Mouse (Mus musculus) intestine, postnatal 0 days (tissue): ENCODE results near the gene Dlg4. TPM values are rescaled to one million over a fixed set of nuclear protein-coding genes. Genes with fewer than 3 reads are reported as not detected.

Experiments used
- ATAC-seq: fragments of 200-750 bp; cut with Nextera tagmentation; 2 replicates; pipeline ENCODE4 v1.8.0; 2017; ENCODE audit warnings: mild to moderate bottlenecking, moderate TSS enrichment, moderate library complexity
- H3K27ac ChIP-seq: fragments of 300-500 bp; sonication (generic); 2 replicates; pipeline ENCODE4 v1.5.1; 2014; ENCODE audit warnings: mild to moderate bottlenecking, low read depth, low read length, moderate library complexity
- H3K27me3 ChIP-seq: fragments of 300-500 bp; sonication (generic); replicated peaks from 2 replicates; pipeline ENCODE4 v1.6.1; 2014; ENCODE audit warnings: low read length, mixed read lengths; ENCODE audit not compliant: control insufficient read depth, insufficient read depth
- H3K36me3 ChIP-seq: fragments of 300-500 bp; sonication (generic); 2 replicates; pipeline ENCODE4 v1.6.1; 2014; ENCODE audit warnings: mild to moderate bottlenecking, moderate library complexity; ENCODE audit not compliant: control insufficient read depth, insufficient read depth
- H3K4me1 ChIP-seq: fragments of 300-500 bp; sonication (generic); replicated peaks from 2 replicates; pipeline ENCODE4 v1.6.1; 2014; ENCODE audit warnings: antibody characterized with exemption, low read length, mixed read lengths; ENCODE audit not compliant: control insufficient read depth, insufficient read depth
- H3K4me2 ChIP-seq: fragments of 300-500 bp; sonication (generic); replicated peaks from 2 replicates; pipeline ENCODE4 v1.6.1; 2014; ENCODE audit warnings: low read depth, mild to moderate bottlenecking, moderate library complexity
- H3K4me3 ChIP-seq: fragments of 300-500 bp; sonication (generic); 2 replicates; pipeline ENCODE4 v1.5.1; 2014; ENCODE audit warnings: low read depth, low read length
- H3K9ac ChIP-seq: fragments of 300-500 bp; sonication (generic); 2 replicates; pipeline ENCODE4 v1.6.1; 2014; ENCODE audit warnings: mild to moderate bottlenecking, low read depth, low read length
- H3K9me3 ChIP-seq: fragments of 300-500 bp; sonication (generic); 2 replicates; pipeline ENCODE4 v1.6.1; 2016; ENCODE audit warnings: mixed run types; ENCODE audit not compliant: control insufficient read depth
- CTCF ChIP-seq: sonication (generic); IDR thresholded peaks from 2 replicates; pipeline ENCODE4 v1.5.1; 2016; ENCODE audit warnings: low read depth, mild to moderate bottlenecking, control low read depth, antibody characterized with exemption, moderate library complexity
- WGBS: fragments of 180-500 bp; shearing (Covaris S2); extraction: QIAGEN DNeasy Blood & Tissue Kit; methylation state at CpG from one replicate; pipeline ENCODE4 v1.1.7; 2014; 5-methylcytosine and 5-hydroxymethylcytosine counted together
- polyA plus RNA-seq: library from polyadenylated mRNA; unstranded; fragments of >200 nt; fragmentation: Nextera tagmentation; extraction: Ambion mirVana; gene quantifications from 2 replicates; pipeline ENCODE4 v1.2.1, GENCODE M21; 2015

The Dlg4 gene
- polyA plus RNA-seq, 1 experiment from 2014 or later: 1.4 TPM

DNA sequence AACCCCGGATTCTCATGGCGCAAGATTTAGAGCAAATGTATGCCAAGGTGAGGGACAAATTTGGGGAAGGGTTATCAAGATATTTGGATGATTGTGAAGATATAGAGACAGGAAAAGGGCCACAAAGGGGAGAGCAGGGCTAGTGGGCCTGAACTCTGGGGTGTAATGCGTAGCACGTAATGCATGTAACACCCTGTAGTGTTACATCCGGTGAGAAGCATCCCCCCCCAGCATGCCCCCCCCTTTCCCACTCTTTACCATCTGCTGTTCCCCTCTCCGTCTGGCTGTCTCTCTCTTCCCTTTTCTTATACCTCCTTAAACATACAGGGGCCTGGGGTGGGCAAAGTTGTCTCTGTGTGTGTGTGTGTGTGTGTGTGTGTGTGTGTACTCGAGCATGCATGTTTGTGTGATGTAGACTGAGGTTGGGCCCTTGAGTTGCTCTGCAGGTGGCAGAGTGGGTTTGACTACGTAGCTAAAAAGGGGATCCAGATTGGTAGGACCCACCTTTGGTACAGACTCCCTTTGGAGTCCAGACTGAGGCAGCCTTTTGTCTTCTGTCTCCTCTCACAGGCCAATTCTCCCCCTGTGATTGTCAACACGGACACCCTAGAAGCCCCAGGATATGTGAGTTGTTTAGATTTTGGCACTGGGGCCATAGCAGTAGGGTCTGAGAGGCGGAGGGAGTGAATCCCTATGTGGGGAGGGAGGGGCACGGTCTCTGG is 13.2 kb downstream of the Dlg4 start:
- ATAC-seq: no peak
- Histone ChIP-seq H3K4me1 (peaks cover 5% of the 10 kb centered on the region), H3K9me3 (no peaks in the 10 kb centered on the region), H3K4me2 (peak overlapping the region; percentile 47), H3K27ac (no peak overlapping the region), H3K27me3 (peaks cover 12% of the 10 kb centered on the region; the same call in 1 of the 2 replicates), H3K36me3 (peaks cover 10% of the 10 kb centered on the region; the same call in 1 of the 2 replicates), H3K9ac (no peak overlapping the region), H3K4me3 (no peak overlapping the region)
- 41% methylated on average over 11 of the region's 11 CpGs for WGBS
- no peak for TF ChIP-seq CTCF

DNA sequence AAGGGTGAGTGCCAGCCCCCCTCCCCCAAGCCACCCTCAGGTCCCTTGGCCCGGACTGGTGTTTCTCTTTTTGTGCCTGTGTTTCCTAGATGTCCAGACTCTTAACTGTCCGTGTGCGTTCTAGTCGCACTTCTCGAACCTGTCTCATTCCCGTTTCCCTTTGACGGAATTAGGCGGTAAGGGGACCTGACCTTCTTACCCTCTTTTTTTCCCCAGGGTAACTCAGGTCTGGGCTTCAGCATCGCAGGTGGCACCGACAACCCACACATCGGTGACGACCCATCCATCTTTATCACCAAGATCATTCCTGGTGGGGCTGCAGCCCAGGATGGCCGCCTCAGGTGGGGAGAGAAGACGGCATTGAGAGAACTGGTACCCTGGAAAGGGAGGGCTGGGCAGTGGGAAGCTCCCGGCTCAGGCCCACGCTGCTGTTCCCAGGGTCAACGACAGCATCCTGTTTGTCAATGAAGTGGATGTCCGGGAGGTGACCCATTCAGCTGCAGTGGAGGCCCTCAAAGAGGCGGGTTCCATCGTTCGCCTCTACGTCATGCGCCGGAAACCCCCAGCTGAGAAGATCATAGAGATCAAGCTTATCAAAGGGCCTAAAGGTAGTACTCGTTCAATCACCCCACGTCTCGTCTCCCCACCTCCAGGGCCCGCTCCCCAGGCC is 14.0 kb downstream of the Dlg4 start:
- Histone ChIP-seq H3K36me3 (peaks cover 10% of the 10 kb centered on the region; the same call in 1 of the 2 replicates), H3K9ac (no peak overlapping the region), H3K9me3 (no peaks in the 10 kb centered on the region), H3K4me1 (peaks cover 5% of the 10 kb centered on the region), H3K4me3 (no peak overlapping the region), H3K27me3 (peaks cover 10% of the 10 kb centered on the region; the same call in 1 of the 2 replicates), H3K4me2 (no peak overlapping the region), H3K27ac (no peak overlapping the region)
- 96% methylated on average over 28 of the region's 28 CpGs for WGBS
- no peak for ATAC-seq
- no peak for TF ChIP-seq CTCF

- WGBS: 97% methylated on average over 11 of the region's 11 CpGs
Measured at GRCm38 (mm10) chr11:70031321-70031670, 14.6 kb downstream of the Dlg4 start.

GRCm38 (mm10) chr11:70038174-70038573 is 21.4 kb downstream of the Dlg4 start:
- no peaks in the 10 kb centered on the region for H3K9me3 ChIP-seq
- no peak for TF ChIP-seq CTCF
- no peak overlapping the region for H3K9ac ChIP-seq
- H3K36me3 ChIP-seq: peaks cover 4% of the 10 kb centered on the region; the same call in 1 of the 2 replicates
- no peak overlapping the region for H3K4me3 ChIP-seq
- H3K27ac ChIP-seq: no peak overlapping the region
- 79% methylated on average over 7 of the region's 7 CpGs for WGBS
- H3K27me3 ChIP-seq: no peaks in the 10 kb centered on the region
- H3K4me2 ChIP-seq: no peak overlapping the region
- ATAC-seq: no peak
- no peaks in the 10 kb centered on the region for H3K4me1 ChIP-seq

More at GRCm38 (mm10) chr11:70031321-70031670, 14.6 kb downstream of the Dlg4 start:
- no peak for TF ChIP-seq CTCF
- ATAC-seq: no peak
- H3K9me3 ChIP-seq: no peaks in the 10 kb centered on the region
- no peak overlapping the region for H3K27ac ChIP-seq
- peaks cover 5% of the 10 kb centered on the region for H3K4me1 ChIP-seq
- peaks cover 8% of the 10 kb centered on the region; the same call in 1 of the 2 replicates for H3K27me3 ChIP-seq
- H3K36me3 ChIP-seq: peaks cover 10% of the 10 kb centered on the region; the same call in 1 of the 2 replicates
- H3K4me2 ChIP-seq: no peak overlapping the region
- no peak overlapping the region for H3K4me3 ChIP-seq
- no peak overlapping the region for H3K9ac ChIP-seq

DNA sequence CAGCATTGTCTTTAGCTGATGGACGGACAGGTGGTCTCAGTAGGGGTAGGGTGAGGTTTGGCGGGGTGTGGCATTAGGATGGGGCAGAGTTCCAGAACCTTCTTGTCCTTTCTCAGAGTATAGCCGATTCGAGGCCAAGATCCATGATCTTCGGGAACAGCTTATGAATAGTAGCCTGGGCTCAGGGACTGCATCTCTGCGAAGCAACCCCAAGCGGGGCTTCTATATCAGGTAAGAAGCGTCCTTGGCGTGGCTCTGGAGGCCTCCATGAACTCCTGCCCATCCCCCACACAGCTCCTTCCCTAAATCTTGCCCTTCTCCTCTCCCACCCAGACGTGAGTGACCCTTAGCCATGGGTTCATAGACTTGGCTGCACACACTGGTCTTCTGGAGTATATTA is 22.9 kb downstream of the Dlg4 start:
- Histone ChIP-seq H3K9me3 (no peaks in the 10 kb centered on the region), H3K9ac (no peak overlapping the region), H3K27ac (no peak overlapping the region), H3K4me1 (no peaks in the 10 kb centered on the region), H3K4me2 (no peak overlapping the region), H3K36me3 (peaks cover 4% of the 10 kb centered on the region; the same call in 1 of the 2 replicates), H3K27me3 (no peaks in the 10 kb centered on the region), H3K4me3 (no peak overlapping the region)
- TF ChIP-seq CTCF: no peak
- no peak for ATAC-seq
- 90% methylated on average over 10 of the region's 10 CpGs for WGBS

GRCm38 (mm10) chr11:70040184-70040583 is 23.4 kb downstream of the Dlg4 start:
- WGBS: 89% methylated on average over 7 of the region's 7 CpGs
- Histone ChIP-seq H3K4me1 (no peaks in the 10 kb centered on the region), H3K27me3 (no peaks in the 10 kb centered on the region), H3K36me3 (peaks cover 4% of the 10 kb centered on the region; the same call in 1 of the 2 replicates), H3K4me3 (no peak overlapping the region), H3K9ac (no peak overlapping the region), H3K27ac (no peak overlapping the region), H3K9me3 (no peaks in the 10 kb centered on the region), H3K4me2 (no peak overlapping the region)
- TF ChIP-seq CTCF: no peak
- no peak for ATAC-seq
